Mouse (Mus musculus) midbrain, embryonic 14.5 days (tissue): ENCODE results near the gene Rhox4f. TPM values are rescaled to one million over a fixed set of nuclear protein-coding genes. Genes with fewer than 3 reads are reported as not detected.

ENCODE experiments used
- polyA plus RNA-seq: library from polyadenylated mRNA; unstranded; fragments of >200 nt; fragmentation: Nextera tagmentation; extraction: Ambion mirVana; gene quantifications from 2 replicates; pipeline ENCODE4 v1.2.1, GENCODE M21; 2014

Gene Rhox4f
- polyA plus RNA-seq, 1 experiment from 2014 or later = not detected

Other genes starting within 250 kb of the Rhox4f start
- not detected in 2 replicates for gene Rhox3a2, start 227.7 kb downstream of the Rhox4f start, polyA plus RNA-seq
- not detected in 2 replicates for gene Rhox4a2, start 216.9 kb downstream of the Rhox4f start, polyA plus RNA-seq
- not detected in 2 replicates for gene Rhox2b, start 195.6 kb downstream of the Rhox4f start, polyA plus RNA-seq
- gene Rhox4b, start 175.2 kb downstream of the Rhox4f start, polyA plus RNA-seq = not detected in 2 replicates
- not detected in 2 replicates for gene Rhox2c, start 154.0 kb downstream of the Rhox4f start, polyA plus RNA-seq
- not detected in 2 replicates for gene Rhox3c, start 149.1 kb downstream of the Rhox4f start, polyA plus RNA-seq
- not detected in 2 replicates for gene Rhox4c, start 127.4 kb downstream of the Rhox4f start, polyA plus RNA-seq
- gene Rhox2d, start 114.3 kb downstream of the Rhox4f start, polyA plus RNA-seq = not detected in 2 replicates
- not detected in 2 replicates for gene Rhox4d, start 93.3 kb downstream of the Rhox4f start, polyA plus RNA-seq
- gene Rhox2e, start 77.3 kb downstream of the Rhox4f start, polyA plus RNA-seq = not detected in 2 replicates
- gene Rhox3e, start 65.7 kb downstream of the Rhox4f start, polyA plus RNA-seq = not detected in 2 replicates
- gene Rhox4e, start 50.3 kb downstream of the Rhox4f start, polyA plus RNA-seq = not detected in 2 replicates
- gene Rhox2f, start 36.3 kb downstream of the Rhox4f start, polyA plus RNA-seq = not detected in 2 replicates
- gene Rhox3f, start 26.7 kb downstream of the Rhox4f start, polyA plus RNA-seq = not detected in 2 replicates
- not detected in 2 replicates for gene Rhox3g, start 20.9 kb upstream of the Rhox4f start, polyA plus RNA-seq
- not detected in 2 replicates for gene Rhox2g, start 35.8 kb upstream of the Rhox4f start, polyA plus RNA-seq
- not detected in 2 replicates for gene Rhox4g, start 43.6 kb upstream of the Rhox4f start, polyA plus RNA-seq
- gene Rhox3h, start 61.1 kb upstream of the Rhox4f start, polyA plus RNA-seq = not detected in 2 replicates
- gene Rhox2h, start 65.6 kb upstream of the Rhox4f start, polyA plus RNA-seq = not detected in 2 replicates
- 0.38 TPM in 1 of 2 replicates, not detected in the other for gene Rhox5, start 197.1 kb upstream of the Rhox4f start, polyA plus RNA-seq
- gene Rhox6, start 219.2 kb upstream of the Rhox4f start, polyA plus RNA-seq = not detected in 2 replicates
- gene Rhox7a, start 224.0 kb upstream of the Rhox4f start, polyA plus RNA-seq = not detected in 2 replicates